Mouse (Mus musculus): ENCODE results near the gene 2310046K23Rik. TPM values are rescaled to one million over a fixed set of nuclear protein-coding genes. Genes with fewer than 3 reads are reported as not detected.
"Not testable (repeated sequence)": the region's sequence is repeated elsewhere in the genome, so short reads cannot be mapped to it uniquely, and the experiment has no call there.

2310046K23Rik gene
- polyA plus RNA-seq, 1 experiment from 2014 or later: not detected

DNA sequence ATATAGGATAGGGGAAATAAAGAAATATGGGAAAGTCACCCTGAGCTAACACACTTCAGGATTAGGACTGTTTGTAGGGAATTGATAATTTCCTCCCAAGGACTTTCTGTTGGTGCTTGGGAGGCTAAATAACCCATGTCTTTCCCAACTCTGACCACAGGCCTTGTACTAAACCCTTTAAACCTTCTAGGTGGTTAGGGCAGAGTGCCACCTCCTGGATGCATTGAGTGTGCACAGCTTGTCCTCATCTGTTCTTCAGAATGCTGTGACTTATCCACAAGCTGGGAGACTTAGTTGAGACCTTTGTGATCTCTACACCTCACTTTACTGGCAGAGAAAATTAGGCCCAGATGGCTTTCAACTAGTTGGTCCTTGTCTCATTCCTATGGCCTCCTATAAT lies 23.5 kb downstream of the 2310046K23Rik start:
- Histone ChIP-seq H3K36me3 (ENCODE audit: insufficient read depth, low read length) (no peaks in the 10 kb centered on the region), H3K4me3 (ENCODE audit: low read length) (no peak overlapping the region), H3K27me3 (ENCODE audit: insufficient read depth, low read length) (no peaks in the 10 kb centered on the region), H3K9ac (replicated peaks; ENCODE audit: low read length) (no peak overlapping the region), H3K4me1 (ENCODE audit: insufficient read depth, low read length) (no peaks in the 10 kb centered on the region), H3K4me2 (replicated peaks; ENCODE audit: low read depth, low read length) (no peak overlapping the region), H3K27ac (ENCODE audit: low read length) (no peak overlapping the region), H3K9me3 (ENCODE audit: low read length) (no peaks in the 10 kb centered on the region)
- no peak for ATAC-seq (ENCODE audit: low FRiP score, low TSS enrichment)

DNA sequence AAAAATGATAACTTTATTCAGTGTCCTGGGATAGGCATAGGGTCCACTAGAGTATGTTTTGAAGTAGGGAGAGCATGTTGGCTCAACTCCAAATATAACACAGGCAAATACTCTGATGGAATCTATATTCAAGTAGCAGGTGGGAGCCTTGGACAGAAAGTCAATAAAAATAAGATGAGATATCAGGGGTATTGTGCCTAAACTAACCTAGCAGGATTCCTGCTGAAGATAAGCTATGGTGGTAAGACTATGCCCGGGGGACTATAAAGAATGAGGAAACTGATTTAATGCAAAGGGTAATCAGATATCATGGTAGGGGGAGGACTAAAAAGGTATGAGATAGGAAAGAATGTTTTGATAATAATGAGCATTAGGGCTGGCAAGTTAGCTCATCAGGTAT lies 26.1 kb downstream of the 2310046K23Rik start:
- WGBS: 73% methylated on average over 1 of the region's 1 CpGs
- ATAC-seq (ENCODE audit: low FRiP score, low TSS enrichment): no peak
- no peaks in the 10 kb centered on the region for H3K4me1 ChIP-seq (ENCODE audit: insufficient read depth, low read length)

DNA sequence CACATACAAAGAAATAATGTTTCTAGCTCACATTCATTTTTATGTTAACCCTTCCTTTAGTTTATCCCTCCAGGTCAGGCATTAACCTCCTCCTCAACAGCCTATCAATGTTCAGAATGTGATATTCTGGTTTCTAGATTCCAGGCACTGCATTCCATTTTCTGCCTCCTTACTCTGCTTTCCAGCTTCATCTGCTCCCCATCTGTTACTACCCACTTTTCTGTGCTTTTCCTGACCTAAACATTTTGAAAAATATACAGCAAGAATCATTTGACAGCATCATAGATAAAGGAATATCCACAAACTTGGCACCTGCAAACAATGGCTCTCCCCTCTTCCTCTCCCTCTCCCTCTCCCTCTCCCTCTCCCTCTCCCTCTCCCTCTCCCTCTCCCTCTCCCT lies 30.8 kb downstream of the 2310046K23Rik start:
- Histone ChIP-seq H3K4me3 (ENCODE audit: low read length) (no peak overlapping the region), H3K27ac (ENCODE audit: low read length) (no peak overlapping the region), H3K4me1 (ENCODE audit: insufficient read depth, low read length) (no peaks in the 10 kb centered on the region), H3K9ac (replicated peaks; ENCODE audit: low read length) (no peak overlapping the region), H3K27me3 (ENCODE audit: insufficient read depth, low read length) (no peaks in the 10 kb centered on the region), H3K9me3 (ENCODE audit: low read length) (no peaks in the 10 kb centered on the region), H3K4me2 (replicated peaks; ENCODE audit: low read depth, low read length) (no peak overlapping the region), H3K36me3 (ENCODE audit: insufficient read depth, low read length) (no peaks in the 10 kb centered on the region)
- ATAC-seq (ENCODE audit: low FRiP score, low TSS enrichment): no peak

More for the DNA sequence above, 26.1 kb downstream of the 2310046K23Rik start:
- no peaks in the 10 kb centered on the region for H3K27me3 ChIP-seq (ENCODE audit: insufficient read depth, low read length)
- H3K4me2 ChIP-seq (replicated peaks; ENCODE audit: low read depth, low read length): no peak overlapping the region
- H3K27ac ChIP-seq (ENCODE audit: low read length): no peak overlapping the region
- H3K9me3 ChIP-seq (ENCODE audit: low read length): no peaks in the 10 kb centered on the region
- H3K36me3 ChIP-seq (ENCODE audit: insufficient read depth, low read length): no peaks in the 10 kb centered on the region
- H3K4me3 ChIP-seq (ENCODE audit: low read length): no peak overlapping the region
- no peak overlapping the region for H3K9ac ChIP-seq (replicated peaks; ENCODE audit: low read length)

DNA sequence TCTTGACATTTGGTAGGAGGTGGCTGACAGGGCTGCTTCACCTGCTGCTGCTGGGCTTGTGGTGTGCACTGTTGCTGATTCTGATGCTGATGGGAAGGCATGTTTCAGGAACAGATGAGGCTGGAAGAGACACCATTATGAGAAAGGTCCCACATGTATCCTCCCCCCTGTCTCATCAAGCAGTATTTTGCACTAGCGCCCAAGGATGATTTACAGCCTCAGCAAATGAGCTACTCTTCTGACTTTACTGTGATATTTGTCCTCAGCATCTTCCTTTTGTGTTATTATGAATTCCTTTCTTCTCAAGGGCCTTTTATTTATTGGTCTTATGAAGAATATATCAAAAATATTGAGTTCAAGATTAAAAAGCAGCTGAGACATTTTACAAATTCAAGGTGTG lies 33.9 kb downstream of the 2310046K23Rik start, which contains the start of gene Sprr4:
Gene Sprr4 (minus strand): TSS at position 101 of the 400 bp plus-strand sequence.
- no peak for ATAC-seq (ENCODE audit: low FRiP score, low TSS enrichment)
- no peaks in the 10 kb centered on the region for H3K4me1 ChIP-seq (ENCODE audit: insufficient read depth, low read length)
- H3K9ac ChIP-seq (replicated peaks; ENCODE audit: low read length): no peak within 1 kb of the TSS
- 66% methylated on average over 1 of the region's 1 CpGs for WGBS
- H3K9me3 ChIP-seq (ENCODE audit: low read length): no peaks in the 10 kb centered on the region
- no peaks in the 10 kb centered on the region for H3K27me3 ChIP-seq (ENCODE audit: insufficient read depth, low read length)
- H3K4me2 ChIP-seq (replicated peaks; ENCODE audit: low read depth, low read length): no peak within 1 kb of the TSS
- no peaks in the 10 kb centered on the region for H3K36me3 ChIP-seq (ENCODE audit: insufficient read depth, low read length)
- H3K4me3 ChIP-seq (ENCODE audit: low read length): no peak within 1 kb of the TSS
- H3K27ac ChIP-seq (ENCODE audit: low read length): no peak within 1 kb of the TSS

DNA sequence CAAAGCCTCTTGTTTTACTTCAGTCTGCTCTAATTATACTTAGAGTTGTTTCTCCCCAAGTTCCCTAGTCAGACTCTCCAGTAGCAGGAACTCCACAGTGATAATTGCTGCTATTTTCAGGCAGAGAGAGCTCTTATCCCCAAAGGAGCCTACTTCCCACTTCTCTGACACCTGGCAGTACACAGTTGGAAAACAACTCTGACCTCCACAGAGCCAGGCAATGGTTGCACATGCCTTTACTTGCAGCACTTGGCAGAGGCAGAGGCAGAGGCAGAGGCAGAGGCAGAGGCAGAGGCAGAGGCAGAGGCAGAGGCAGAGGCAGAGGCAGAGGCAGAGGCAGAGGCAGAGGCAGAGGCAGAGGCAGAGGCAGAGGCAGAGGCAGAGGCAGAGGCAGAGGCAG lies 44.0 kb downstream of the 2310046K23Rik start:
- not testable (repeated sequence) for H3K27ac ChIP-seq (ENCODE audit: low read length); H3K27me3 ChIP-seq (ENCODE audit: insufficient read depth, low read length); H3K36me3 ChIP-seq (ENCODE audit: insufficient read depth, low read length); H3K4me1 ChIP-seq (ENCODE audit: insufficient read depth, low read length); ATAC-seq (ENCODE audit: low FRiP score, low TSS enrichment); H3K4me3 ChIP-seq (ENCODE audit: low read length); H3K9ac ChIP-seq (replicated peaks; ENCODE audit: low read length); H3K9me3 ChIP-seq (ENCODE audit: low read length); H3K4me2 ChIP-seq (replicated peaks; ENCODE audit: low read depth, low read length)

DNA sequence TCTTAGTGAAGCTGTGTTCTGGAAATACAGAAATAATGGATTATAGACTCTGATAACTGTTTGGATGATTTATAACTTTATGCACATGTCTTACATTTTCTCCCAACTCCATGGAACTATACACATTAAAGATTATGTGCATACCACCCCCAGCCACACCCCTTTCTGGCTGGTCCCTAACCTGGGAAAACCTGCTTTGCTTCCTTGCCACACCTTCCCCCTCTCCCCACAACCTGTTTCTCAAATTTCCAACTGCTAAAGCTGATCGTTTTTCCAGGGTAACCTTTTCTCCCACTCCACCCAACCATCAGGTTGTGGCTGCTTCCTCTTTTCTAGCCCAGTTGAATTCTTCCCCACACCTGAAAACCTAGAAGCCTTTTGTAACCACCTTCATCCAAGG lies 48.0 kb downstream of the 2310046K23Rik start:
- 16% methylated on average over 1 of the region's 1 CpGs for WGBS
- Histone ChIP-seq H3K36me3 (ENCODE audit: insufficient read depth, low read length) (no peaks in the 10 kb centered on the region), H3K4me3 (ENCODE audit: low read length) (no peak overlapping the region), H3K27me3 (ENCODE audit: insufficient read depth, low read length) (no peaks in the 10 kb centered on the region), H3K4me1 (ENCODE audit: insufficient read depth, low read length) (no peaks in the 10 kb centered on the region), H3K9ac (replicated peaks; ENCODE audit: low read length) (no peak overlapping the region), H3K27ac (ENCODE audit: low read length) (peak overlapping the region; percentile 44; the same call in 1 of the 2 replicates), H3K4me2 (replicated peaks; ENCODE audit: low read depth, low read length) (no peak overlapping the region), H3K9me3 (ENCODE audit: low read length) (no peaks in the 10 kb centered on the region)
- no peak for ATAC-seq (ENCODE audit: low FRiP score, low TSS enrichment)

DNA sequence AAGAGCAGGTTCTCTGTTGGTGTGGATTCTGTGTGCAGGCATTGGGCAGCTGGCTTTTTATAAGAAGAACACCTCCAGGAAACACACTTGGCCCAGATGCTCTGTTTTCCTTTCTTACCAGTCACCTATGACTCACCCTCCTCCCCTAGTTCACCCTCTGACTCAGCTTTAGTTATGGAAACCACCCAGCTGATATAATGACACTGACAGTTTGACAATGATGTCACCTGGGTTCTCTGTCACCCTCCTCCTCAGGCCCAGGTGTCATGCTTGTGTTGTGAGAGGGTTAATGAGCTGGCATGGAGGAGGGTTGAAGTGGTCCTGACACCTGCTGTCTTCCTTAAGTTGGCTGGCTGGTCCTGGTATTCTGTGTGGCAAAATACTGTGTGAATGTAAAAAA lies 48.4 kb downstream of the 2310046K23Rik start, which contains the start of gene Sprr1a:
Gene Sprr1a (minus strand): TSS at position 33 of the 400 bp plus-strand sequence.
- H3K9me3 ChIP-seq (ENCODE audit: low read length): no peaks in the 10 kb centered on the region
- no peaks in the 10 kb centered on the region for H3K4me1 ChIP-seq (ENCODE audit: insufficient read depth, low read length)
- no peaks in the 10 kb centered on the region for H3K36me3 ChIP-seq (ENCODE audit: insufficient read depth, low read length)
- no peak for ATAC-seq (ENCODE audit: low FRiP score, low TSS enrichment)
- H3K27me3 ChIP-seq (ENCODE audit: insufficient read depth, low read length): no peaks in the 10 kb centered on the region
- no peak within 1 kb of the TSS for H3K4me3 ChIP-seq (ENCODE audit: low read length)
- peak within 1 kb of the TSS; percentile 44; the same call in 1 of the 2 replicates for H3K27ac ChIP-seq (ENCODE audit: low read length)
- H3K9ac ChIP-seq (replicated peaks; ENCODE audit: low read length): no peak within 1 kb of the TSS
- H3K4me2 ChIP-seq (replicated peaks; ENCODE audit: low read depth, low read length): no peak within 1 kb of the TSS

Other genes with a start within 250 kb of the 2310046K23Rik start
- 0.49 and 0.69 TPM in 2 replicates for gene Sprr2a3, start 249.1 kb downstream of the 2310046K23Rik start, polyA plus RNA-seq (2015; fragmentation: Nextera tagmentation; extraction: Ambion mirVana)
- not detected in 2 replicates for gene Sprr2b, start 217.9 kb downstream of the 2310046K23Rik start, polyA plus RNA-seq (2015; fragmentation: Nextera tagmentation; extraction: Ambion mirVana)
- gene Sprr2d, start 195.4 kb downstream of the 2310046K23Rik start, polyA plus RNA-seq (2015; fragmentation: Nextera tagmentation; extraction: Ambion mirVana): not detected in 2 replicates
- gene Sprr2e, start 182.4 kb downstream of the 2310046K23Rik start, polyA plus RNA-seq (2015; fragmentation: Nextera tagmentation; extraction: Ambion mirVana): not detected in 2 replicates
- 38.9 and 39.7 TPM in 2 replicates for gene Sprr2f, start 169.3 kb downstream of the 2310046K23Rik start, polyA plus RNA-seq (2015; fragmentation: Nextera tagmentation; extraction: Ambion mirVana)
- not detected in 2 replicates for gene Sprr2h, start 148.8 kb downstream of the 2310046K23Rik start, polyA plus RNA-seq (2015; fragmentation: Nextera tagmentation; extraction: Ambion mirVana)
- not detected in 2 replicates for gene Sprr2i, start 126.5 kb downstream of the 2310046K23Rik start, polyA plus RNA-seq (2015; fragmentation: Nextera tagmentation; extraction: Ambion mirVana)
- gene Sprr2j-ps, start 116.4 kb downstream of the 2310046K23Rik start, polyA plus RNA-seq (2015; fragmentation: Nextera tagmentation; extraction: Ambion mirVana): not detected in 2 replicates
- gene Gm9774, start 105.1 kb downstream of the 2310046K23Rik start, polyA plus RNA-seq (2015; fragmentation: Nextera tagmentation; extraction: Ambion mirVana): 8.3 and 22.7 TPM in 2 replicates
- not detected in 2 replicates for gene Sprr2k, start 101.9 kb downstream of the 2310046K23Rik start, polyA plus RNA-seq (2015; fragmentation: Nextera tagmentation; extraction: Ambion mirVana)
- gene Sprr1b, start 95.7 kb downstream of the 2310046K23Rik start, polyA plus RNA-seq (2015; fragmentation: Nextera tagmentation; extraction: Ambion mirVana): 0.30 TPM in 1 of 2 replicates, not detected in the other
- gene Sprr3, start 75.8 kb downstream of the 2310046K23Rik start, polyA plus RNA-seq (2015; fragmentation: Nextera tagmentation; extraction: Ambion mirVana): not detected in 2 replicates
- gene Sprr1a, start 48.6 kb downstream of the 2310046K23Rik start, polyA plus RNA-seq (2015; fragmentation: Nextera tagmentation; extraction: Ambion mirVana): 45.9 TPM in 2 replicates
- not detected in 2 replicates for gene Sprr4, start 34.0 kb downstream of the 2310046K23Rik start, polyA plus RNA-seq (2015; fragmentation: Nextera tagmentation; extraction: Ambion mirVana)
- 0.64 and 1.4 TPM in 2 replicates for gene Ivl, start 39.2 kb upstream of the 2310046K23Rik start, polyA plus RNA-seq (2015; fragmentation: Nextera tagmentation; extraction: Ambion mirVana)
- gene Smcp, start 54.5 kb upstream of the 2310046K23Rik start, polyA plus RNA-seq (2015; fragmentation: Nextera tagmentation; extraction: Ambion mirVana): not detected in 2 replicates
- not detected in 2 replicates for gene 2210017I01Rik, start 73.0 kb upstream of the 2310046K23Rik start, polyA plus RNA-seq (2015; fragmentation: Nextera tagmentation; extraction: Ambion mirVana)
- gene Lce6a, start 87.1 kb upstream of the 2310046K23Rik start, polyA plus RNA-seq (2015; fragmentation: Nextera tagmentation; extraction: Ambion mirVana): not detected in 2 replicates
- gene Lce1a1, start 113.8 kb upstream of the 2310046K23Rik start, polyA plus RNA-seq (2015; fragmentation: Nextera tagmentation; extraction: Ambion mirVana): not detected in 2 replicates
- not detected in 2 replicates for gene Lce1b, start 122.4 kb upstream of the 2310046K23Rik start, polyA plus RNA-seq (2015; fragmentation: Nextera tagmentation; extraction: Ambion mirVana)
- gene Lce1a2, start 135.8 kb upstream of the 2310046K23Rik start, polyA plus RNA-seq (2015; fragmentation: Nextera tagmentation; extraction: Ambion mirVana): not detected in 2 replicates
- gene Lce1c, start 144.7 kb upstream of the 2310046K23Rik start, polyA plus RNA-seq (2015; fragmentation: Nextera tagmentation; extraction: Ambion mirVana): not detected in 2 replicates
- not detected in 2 replicates for gene Lce1d, start 152.7 kb upstream of the 2310046K23Rik start, polyA plus RNA-seq (2015; fragmentation: Nextera tagmentation; extraction: Ambion mirVana)
- gene Lce1e, start 174.6 kb upstream of the 2310046K23Rik start, polyA plus RNA-seq (2015; fragmentation: Nextera tagmentation; extraction: Ambion mirVana): not detected in 2 replicates
- not detected in 2 replicates for gene Lce1f, start 185.8 kb upstream of the 2310046K23Rik start, polyA plus RNA-seq (2015; fragmentation: Nextera tagmentation; extraction: Ambion mirVana)
- gene Gm38119, start 204.6 kb upstream of the 2310046K23Rik start, polyA plus RNA-seq (2015; fragmentation: Nextera tagmentation; extraction: Ambion mirVana): not detected in 2 replicates
- gene Lce1g, start 217.8 kb upstream of the 2310046K23Rik start, polyA plus RNA-seq (2015; fragmentation: Nextera tagmentation; extraction: Ambion mirVana): 0.17 TPM in 1 of 2 replicates, not detected in the other
- gene Lce1h, start 230.6 kb upstream of the 2310046K23Rik start, polyA plus RNA-seq (2015; fragmentation: Nextera tagmentation; extraction: Ambion mirVana): not detected in 2 replicates
- gene Lce1i, start 244.4 kb upstream of the 2310046K23Rik start, polyA plus RNA-seq (2015; fragmentation: Nextera tagmentation; extraction: Ambion mirVana): not detected in 2 replicates